Mouse (Mus musculus) stomach, embryonic 16.5 days (tissue): ENCODE data around the gene Klra17. TPM values are rescaled to one million over a fixed set of nuclear protein-coding genes. Genes with fewer than 3 reads are reported as not detected.
"Not testable (repeated sequence)": the region's sequence is repeated elsewhere in the genome, so short reads cannot be mapped to it uniquely, and the experiment has no call there.

Experiments used
- ATAC-seq: fragments of 200-750 bp; cut with Nextera tagmentation; 2 replicates; pipeline ENCODE4 v1.8.0; 2017; ENCODE audit warnings: moderate number of reproducible peaks, moderate TSS enrichment; ENCODE audit not compliant: insufficient read depth, low FRiP score
- H3K27ac ChIP-seq: fragments of 300-500 bp; sonication (generic); 2 replicates; pipeline ENCODE4 v1.5.1; 2014; ENCODE audit warnings: low read length
- H3K27me3 ChIP-seq: fragments of 300-500 bp; sonication (generic); 2 replicates; pipeline ENCODE4 v1.6.1; 2014; ENCODE audit warnings: low read length, control low read depth, mixed read lengths; ENCODE audit not compliant: control insufficient read depth, insufficient read depth
- H3K36me3 ChIP-seq: fragments of 300-500 bp; sonication (generic); 2 replicates; pipeline ENCODE4 v1.6.1; 2014; ENCODE audit warnings: low read length; ENCODE audit not compliant: control insufficient read depth, insufficient read depth
- H3K4me1 ChIP-seq: fragments of 300-500 bp; sonication (generic); 2 replicates; pipeline ENCODE4 v1.6.1; 2014; ENCODE audit warnings: low read length, control low read depth, mixed read lengths; ENCODE audit not compliant: control insufficient read depth, insufficient read depth
- H3K4me2 ChIP-seq: fragments of 300-500 bp; sonication (generic); 2 replicates; pipeline ENCODE4 v1.6.1; 2014; ENCODE audit warnings: low read depth, low read length, mixed read lengths
- H3K4me3 ChIP-seq: fragments of 300-500 bp; sonication (generic); replicated peaks from 2 replicates; pipeline ENCODE4 v1.5.1; 2014; ENCODE audit warnings: mild to moderate bottlenecking, low read length
- H3K9ac ChIP-seq: fragments of 300-500 bp; sonication (generic); 2 replicates; pipeline ENCODE4 v1.6.1; 2014; ENCODE audit warnings: low read length
- H3K9me3 ChIP-seq: fragments of 300-500 bp; sonication (generic); replicated peaks from 2 replicates; pipeline ENCODE4 v1.6.1; 2016; ENCODE audit warnings: low read length, control low read depth; ENCODE audit not compliant: control insufficient read depth
- WGBS: fragments of 180-500 bp; shearing (Covaris S2); extraction: QIAGEN DNeasy Blood & Tissue Kit; methylation state at CpG from one replicate; pipeline ENCODE4 v1.1.7; 2014; 5-methylcytosine and 5-hydroxymethylcytosine counted together
- polyA plus RNA-seq: library from polyadenylated mRNA; unstranded; fragments of >200 nt; fragmentation: Nextera tagmentation; extraction: Ambion mirVana; gene quantifications from 2 replicates; pipeline ENCODE4 v1.2.1, GENCODE M21; 2015

The Klra17 gene
- 0.22 and 0.26 TPM in 2 replicates for polyA plus RNA-seq

GRCm38 (mm10) chr6:129876549-129876948 is at the start of gene Klra17:
TSS of gene Klra17 (minus strand) at chr6:129876672.
- H3K27me3 ChIP-seq: no peaks in the 10 kb centered on the region
- no peaks in the 10 kb centered on the region for H3K9me3 ChIP-seq
- no peak within 1 kb of the TSS for H3K9ac ChIP-seq
- H3K4me2 ChIP-seq: no peak within 1 kb of the TSS
- no peak within 1 kb of the TSS for H3K4me3 ChIP-seq
- no peak for ATAC-seq
- H3K27ac ChIP-seq: no peak within 1 kb of the TSS
- H3K36me3 ChIP-seq: no peaks in the 10 kb centered on the region
- H3K4me1 ChIP-seq: no peaks in the 10 kb centered on the region
- WGBS: 52% methylated on average over 1 of the region's 1 CpGs

DNA sequence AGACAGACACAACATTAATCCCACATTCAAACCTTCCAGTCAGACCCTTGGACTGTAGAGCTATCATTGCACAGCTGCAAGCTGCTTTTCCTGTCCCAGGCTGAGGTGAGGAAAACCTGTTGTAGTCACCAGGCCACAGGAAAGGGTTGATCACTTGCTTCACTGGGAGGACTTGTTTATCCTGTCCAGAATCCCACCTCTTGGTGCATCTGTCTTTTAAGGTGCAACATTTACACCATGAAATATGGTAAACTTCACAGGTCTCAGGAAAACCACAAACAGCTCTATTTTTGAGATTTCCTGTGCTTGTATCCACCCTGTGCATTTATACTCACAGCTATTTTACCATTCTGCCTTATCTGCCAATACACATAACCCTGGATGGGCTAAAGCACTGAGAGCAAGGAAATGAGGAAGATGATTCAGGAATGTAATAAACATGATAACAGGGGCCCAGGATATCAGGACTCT is 41.0 kb upstream of the Klra17 start, which contains the start of gene Klra5:
Klra5 (minus strand) TSS at position 175 of the 471 bp plus-strand sequence.
- not testable (repeated sequence) for H3K4me1 ChIP-seq, H3K9ac ChIP-seq, H3K36me3 ChIP-seq, ATAC-seq, H3K27ac ChIP-seq, H3K9me3 ChIP-seq, H3K27me3 ChIP-seq, H3K4me2 ChIP-seq, H3K4me3 ChIP-seq

GRCm38 (mm10) chr6:129916996-129917395 is 40.5 kb upstream of the Klra17 start:
- no peak overlapping the region for H3K4me3 ChIP-seq
- H3K36me3 ChIP-seq: no peaks in the 10 kb centered on the region
- H3K4me2 ChIP-seq: no peak overlapping the region
- ATAC-seq: no peak
- H3K4me1 ChIP-seq: no peaks in the 10 kb centered on the region
- H3K9me3 ChIP-seq: no peaks in the 10 kb centered on the region
- 84% methylated on average over 1 of the region's 1 CpGs for WGBS
- H3K27ac ChIP-seq: no peak overlapping the region
- H3K9ac ChIP-seq: no peak overlapping the region
- H3K27me3 ChIP-seq: no peaks in the 10 kb centered on the region

- 66% methylated on average over 2 of the region's 2 CpGs for WGBS
- no peaks in the 10 kb centered on the region for H3K4me1 ChIP-seq
- H3K27me3 ChIP-seq: no peaks in the 10 kb centered on the region
- no peak for ATAC-seq
- H3K9ac ChIP-seq: no peak overlapping the region
- no peak overlapping the region for H3K4me3 ChIP-seq
- no peaks in the 10 kb centered on the region for H3K36me3 ChIP-seq
- no peak overlapping the region for H3K27ac ChIP-seq
- no peak overlapping the region for H3K4me2 ChIP-seq
- no peaks in the 10 kb centered on the region for H3K9me3 ChIP-seq
Measured at GRCm38 (mm10) chr6:129882525-129882924, 6.1 kb upstream of the Klra17 start.

DNA sequence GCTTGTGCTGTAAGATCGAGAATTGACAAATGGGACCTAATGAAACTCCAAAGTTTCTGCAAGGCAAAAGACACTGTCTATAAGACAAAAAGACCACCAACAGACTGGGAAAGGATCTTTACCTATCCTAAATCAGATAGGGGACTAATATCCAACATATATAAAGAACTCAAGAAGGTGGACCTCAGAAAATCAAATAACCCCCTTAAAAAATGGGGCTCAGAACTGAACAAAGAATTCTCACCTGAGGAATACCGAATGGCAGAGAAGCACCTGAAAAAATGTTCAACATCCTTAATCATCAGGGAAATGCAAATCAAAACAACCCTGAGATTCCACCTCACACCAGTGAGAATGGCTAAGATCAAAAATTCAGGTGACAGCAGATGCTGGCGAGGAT is 14.1 kb downstream of the Klra17 start, which contains the start of gene Gm17631:
Gm17631 (plus strand) TSS at position 301 of the 400 bp plus-strand sequence.
- not testable (repeated sequence) for H3K9me3 ChIP-seq, ATAC-seq, H3K4me1 ChIP-seq, H3K4me3 ChIP-seq, H3K9ac ChIP-seq, H3K36me3 ChIP-seq, H3K27ac ChIP-seq, H3K4me2 ChIP-seq, H3K27me3 ChIP-seq
- WGBS: no CpG with 5 or more reads among the region's 3 CpGs

GRCm38 (mm10) chr6:129825559-129825958 is 50.9 kb downstream of the Klra17 start:
- no peak overlapping the region for H3K27ac ChIP-seq
- WGBS: 82% methylated on average over 1 of the region's 1 CpGs
- ATAC-seq: no peak
- no peaks in the 10 kb centered on the region for H3K36me3 ChIP-seq
- no peaks in the 10 kb centered on the region for H3K4me1 ChIP-seq
- H3K4me2 ChIP-seq: no peak overlapping the region
- H3K9ac ChIP-seq: no peak overlapping the region
- peaks cover 4% of the 10 kb centered on the region; the same call in 1 of the 2 replicates for H3K9me3 ChIP-seq
- H3K27me3 ChIP-seq: no peaks in the 10 kb centered on the region
- H3K4me3 ChIP-seq: no peak overlapping the region

- Histone ChIP-seq H3K4me2 (no peak overlapping the region), H3K9ac (no peak overlapping the region), H3K36me3 (no peaks in the 10 kb centered on the region), H3K4me1 (no peaks in the 10 kb centered on the region), H3K27me3 (no peaks in the 10 kb centered on the region), H3K4me3 (no peak overlapping the region), H3K27ac (no peak overlapping the region), H3K9me3 (peaks cover 4% of the 10 kb centered on the region; the same call in 1 of the 2 replicates)
- WGBS: 74% methylated on average over 1 of the region's 1 CpGs
- no peak for ATAC-seq
Measured at GRCm38 (mm10) chr6:129824004-129824403, 52.5 kb downstream of the Klra17 start.

DNA sequence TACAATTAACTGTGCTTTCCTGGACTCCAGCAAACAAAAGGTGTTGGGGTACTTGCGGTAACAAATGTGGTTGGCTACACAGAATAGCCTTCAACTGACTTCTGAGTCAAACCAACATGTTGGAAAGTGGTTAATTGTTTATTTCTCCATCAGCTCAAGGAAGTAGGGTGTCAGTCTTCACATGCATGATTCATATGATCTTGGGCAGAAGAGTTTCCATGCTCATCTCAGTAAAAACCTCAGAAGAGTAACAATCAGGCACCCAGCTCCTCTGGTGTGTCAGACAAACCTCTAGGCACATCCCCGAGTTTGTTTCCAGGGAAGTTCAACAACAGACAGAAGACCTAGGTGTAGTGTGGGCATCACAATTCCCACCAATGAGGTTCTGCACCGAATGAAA is 58.7 kb downstream of the Klra17 start:
- H3K27ac ChIP-seq: no peak overlapping the region
- H3K4me1 ChIP-seq: no peaks in the 10 kb centered on the region
- 60% methylated on average over 3 of the region's 3 CpGs for WGBS
- no peak for ATAC-seq
- H3K36me3 ChIP-seq: no peaks in the 10 kb centered on the region
- no peaks in the 10 kb centered on the region for H3K9me3 ChIP-seq
- H3K9ac ChIP-seq: no peak overlapping the region
- H3K4me2 ChIP-seq: no peak overlapping the region
- H3K27me3 ChIP-seq: no peaks in the 10 kb centered on the region
- H3K4me3 ChIP-seq: no peak overlapping the region

GRCm38 (mm10) chr6:129784170-129784569 is 92.3 kb downstream of the Klra17 start, which contains the start of gene Gm156:
TSS of gene Gm156 (minus strand) at chr6:129784270.
- not testable (repeated sequence) for H3K27ac ChIP-seq, ATAC-seq
- 84% methylated on average over 3 of the region's 3 CpGs for WGBS

More at GRCm38 (mm10) chr6:129784170-129784569, 92.3 kb downstream of the Klra17 start, which contains the start of gene Gm156:
- not testable (repeated sequence) for H3K4me1 ChIP-seq, H3K4me3 ChIP-seq, H3K27me3 ChIP-seq, H3K9ac ChIP-seq, H3K36me3 ChIP-seq, H3K4me2 ChIP-seq, H3K9me3 ChIP-seq
